Mouse (Mus musculus) brown adipose tissue, adult 24 weeks (tissue): ENCODE measurements around the gene Amotl2. TPM values are rescaled to one million over a fixed set of nuclear protein-coding genes. Genes with fewer than 3 reads are reported as not detected.
A peak's percentile ranks its signal among the peaks of the same experiment; 100 is the strongest.

Experiments used
- H3K27ac ChIP-seq: fragments of 200-500 bp; replicated peaks from 2 replicates; pipeline ENCODE4 v1.5.1; 2012; ENCODE audit warnings: low read depth, mild to moderate bottlenecking, low read length
- H3K4me1 ChIP-seq: fragments of 200-500 bp; 2 replicates; pipeline ENCODE4 v1.6.1; 2012; ENCODE audit warnings: low read length, mixed read lengths; ENCODE audit not compliant: control insufficient read depth, insufficient read depth, insufficient read length
- H3K4me3 ChIP-seq: fragments of 200-500 bp; 2 replicates; pipeline ENCODE4 v1.5.1; 2012; ENCODE audit warnings: low read depth, mild to moderate bottlenecking, low read length, moderate library complexity; ENCODE audit not compliant: insufficient read depth
- polyA plus RNA-seq: library from polyadenylated mRNA; stranded (reverse); fragments of >200 nt; gene quantifications from 2 replicates; pipeline ENCODE4 v1.2.4, GENCODE M21; 2012; ENCODE audit not compliant: missing spikeins, insufficient read depth, insufficient read length

Gene Amotl2
- polyA plus RNA-seq, 1 experiment = 33.0 TPM

GRCm38 (mm10) chr9:102724942-102725341 lies 8.5 kb downstream of the Amotl2 start:
- H3K27ac ChIP-seq = peak overlapping the region; percentile 89
- H3K4me1 ChIP-seq = peaks cover 51% of the 10 kb centered on the region
- no peak overlapping the region for H3K4me3 ChIP-seq

DNA sequence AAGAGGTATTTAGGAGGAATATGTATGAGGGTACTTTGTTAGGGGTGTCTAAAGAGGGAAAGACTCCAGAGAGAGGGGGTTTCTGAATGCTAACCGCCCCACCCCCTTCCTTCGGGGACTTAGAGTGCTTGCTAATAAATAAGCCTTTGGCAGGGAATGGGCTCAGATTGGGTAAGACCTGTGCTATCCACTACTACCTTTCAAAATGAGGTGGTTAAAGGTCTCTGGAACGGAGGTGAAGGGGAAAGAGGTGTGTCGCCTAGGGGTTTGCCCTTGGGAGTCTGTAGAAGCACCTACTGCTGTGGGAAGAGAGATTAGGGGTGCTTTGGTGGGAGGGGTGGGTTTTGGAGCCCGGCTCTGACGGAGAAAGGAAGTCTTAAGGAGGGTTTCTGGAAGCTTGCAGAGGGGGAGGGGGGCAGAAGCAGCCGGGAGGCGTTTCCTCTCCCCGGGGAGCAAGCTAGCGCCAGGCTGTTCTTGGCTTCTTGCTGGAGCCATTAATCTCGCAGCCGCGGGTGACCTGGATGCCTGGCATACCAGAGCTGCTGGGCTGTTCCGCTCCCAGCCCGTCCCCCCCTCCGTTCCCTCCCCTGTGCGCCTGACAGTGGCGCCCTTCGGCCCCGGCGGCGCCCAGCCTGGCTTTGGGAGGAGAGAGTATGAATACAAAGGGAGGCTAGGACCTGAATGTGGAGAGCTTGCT lies 9.6 kb downstream of the Amotl2 start:
- H3K27ac ChIP-seq = peak overlapping the region; percentile 89
- 0 out of 2 replicates have a peak overlapping the region, but pooled peaks have one; percentile 20 for H3K4me3 ChIP-seq
- peaks cover 57% of the 10 kb centered on the region for H3K4me1 ChIP-seq

DNA sequence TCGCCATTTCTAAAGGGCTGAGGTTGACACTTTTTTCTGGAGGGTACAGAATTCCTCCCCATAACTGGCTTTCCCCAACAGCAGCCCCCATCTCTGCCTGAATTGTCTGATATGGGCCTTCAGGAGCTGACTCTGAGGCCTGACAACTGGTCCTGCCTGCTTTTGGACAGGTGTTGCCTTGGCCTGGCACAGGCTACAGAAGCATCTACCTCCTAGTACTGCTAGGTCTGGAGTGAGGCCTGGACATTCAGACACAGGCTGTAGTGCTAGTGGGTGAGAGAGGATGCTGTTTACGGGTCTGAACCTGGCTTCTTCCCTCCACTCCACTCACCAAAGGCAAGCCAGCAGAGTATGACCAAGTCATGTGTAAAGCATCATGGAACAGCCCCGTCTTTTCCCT lies 10.3 kb downstream of the Amotl2 start:
- Histone ChIP-seq H3K4me3 (peak overlapping the region; percentile 4; the same call in 1 of the 2 replicates), H3K4me1 (peaks cover 63% of the 10 kb centered on the region), H3K27ac (peak overlapping the region; percentile 89)

- H3K4me1 ChIP-seq = peaks cover 59% of the 10 kb centered on the region
These were observed 11.4 kb downstream of the Amotl2 start for GRCm38 (mm10) chr9:102727662-102728468.

DNA sequence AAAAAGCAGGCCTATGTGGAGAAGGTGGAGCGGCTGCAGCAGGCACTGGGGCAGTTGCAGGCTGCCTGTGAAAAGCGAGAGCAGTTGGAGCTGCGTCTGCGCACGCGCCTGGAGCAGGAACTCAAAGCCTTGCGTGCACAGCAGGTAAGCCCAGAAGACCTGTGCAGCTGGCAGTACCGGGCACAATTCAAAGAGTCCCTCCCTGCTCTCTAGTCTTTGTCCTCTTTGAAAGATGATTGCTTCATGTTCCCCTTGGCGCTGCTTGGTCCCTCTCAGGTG lies 11.9 kb downstream of the Amotl2 start:
- Histone ChIP-seq H3K4me1 (peaks cover 55% of the 10 kb centered on the region), H3K4me3 (no peak overlapping the region), H3K27ac (no peak overlapping the region)

More at GRCm38 (mm10) chr9:102727662-102728468, 11.4 kb downstream of the Amotl2 start:
- peak overlapping the region; percentile 10; the same call in 1 of the 2 replicates for H3K27ac ChIP-seq
- H3K4me3 ChIP-seq = no peak overlapping the region

- Histone ChIP-seq H3K4me3 (no peak overlapping the region), H3K27ac (no peak overlapping the region; the same call in 1 of the 2 replicates), H3K4me1 (peaks cover 52% of the 10 kb centered on the region)
These were observed 12.8 kb downstream of the Amotl2 start for GRCm38 (mm10) chr9:102729093-102729845.

DNA sequence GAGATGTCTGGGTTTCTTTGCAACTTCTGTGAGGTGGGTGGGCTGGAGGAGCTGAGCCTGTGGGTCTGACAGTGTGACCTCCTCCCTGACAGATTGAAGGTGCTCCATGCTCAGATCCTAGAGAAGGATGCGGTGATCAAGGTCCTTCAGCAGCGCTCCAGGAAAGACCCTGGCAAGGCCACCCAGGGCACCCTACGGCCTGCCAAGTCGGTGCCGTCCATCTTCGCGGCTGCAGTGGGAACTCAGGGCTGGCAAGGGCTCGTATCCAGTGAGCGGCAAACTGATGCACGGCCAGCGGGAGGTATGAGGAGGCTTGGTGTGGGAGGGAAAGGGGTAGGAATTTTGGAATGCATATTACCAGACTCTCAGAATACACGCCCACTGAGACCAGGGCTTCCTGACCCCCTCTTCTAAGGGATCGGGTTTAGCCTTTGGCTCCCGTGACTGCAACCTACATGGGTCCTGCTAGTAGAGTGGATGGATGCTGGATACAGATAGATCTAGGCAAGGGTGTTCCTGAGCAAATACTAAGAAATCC lies 13.5 kb downstream of the Amotl2 start:
- H3K4me3 ChIP-seq = no peak overlapping the region
- H3K4me1 ChIP-seq = peaks cover 48% of the 10 kb centered on the region
- no peak overlapping the region for H3K27ac ChIP-seq

DNA sequence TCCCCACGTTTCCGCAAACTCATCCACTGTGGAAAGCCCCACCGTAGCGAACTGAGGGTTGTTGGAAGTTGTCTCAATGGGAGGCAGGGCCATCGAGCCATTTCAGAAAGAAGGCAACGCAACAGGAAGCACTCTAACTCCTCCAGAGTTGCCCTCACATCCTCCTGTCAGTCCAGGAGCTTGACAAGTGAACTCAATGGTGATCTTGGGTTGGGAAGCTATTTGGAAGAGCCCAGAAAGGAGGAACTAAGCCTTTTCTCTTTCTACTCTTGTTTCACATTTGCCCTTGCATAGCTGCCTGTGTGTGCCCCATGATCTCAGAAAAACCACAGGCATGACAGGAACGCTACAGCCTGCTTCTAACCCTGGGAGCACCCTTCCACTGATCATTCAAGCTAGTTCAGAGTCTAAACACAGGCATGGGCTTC lies 14.6 kb downstream of the Amotl2 start:
- peaks cover 49% of the 10 kb centered on the region for H3K4me1 ChIP-seq
- H3K4me3 ChIP-seq = no peak overlapping the region
- H3K27ac ChIP-seq = peak overlapping the region; percentile 22

- Histone ChIP-seq H3K4me1 (peaks cover 50% of the 10 kb centered on the region), H3K4me3 (no peak overlapping the region), H3K27ac (peak overlapping the region; percentile 22)
These were observed 15.2 kb downstream of the Amotl2 start for GRCm38 (mm10) chr9:102731574-102732175.

DNA sequence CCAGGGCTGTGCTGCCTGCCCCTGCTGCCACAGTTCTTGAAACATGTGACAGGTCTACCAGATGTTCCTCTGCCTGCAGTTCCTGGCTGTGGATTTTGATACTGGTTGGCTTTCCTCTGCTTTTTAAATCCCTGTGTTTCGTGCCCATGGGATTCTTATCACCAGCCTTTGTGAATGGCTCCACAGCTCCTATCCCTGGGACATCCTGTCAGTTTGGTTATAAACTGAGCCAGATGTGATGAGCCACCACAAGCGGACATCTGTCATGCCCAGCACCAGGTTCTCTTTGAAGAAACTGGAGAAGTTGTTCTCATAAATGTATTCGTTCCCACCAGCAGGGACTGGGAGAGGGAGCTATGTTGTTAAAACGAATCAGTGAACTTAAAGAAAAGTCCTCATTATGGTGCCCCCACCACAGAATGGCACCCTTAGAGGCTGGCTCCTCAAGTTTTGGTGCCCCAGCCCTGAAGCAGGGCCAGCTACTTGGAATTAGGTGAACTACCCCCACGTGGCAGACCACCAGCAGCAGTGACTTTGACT lies 15.9 kb downstream of the Amotl2 start:
- peak overlapping the region; percentile 22; the same call in 1 of the 2 replicates for H3K27ac ChIP-seq
- H3K4me1 ChIP-seq = peaks cover 47% of the 10 kb centered on the region
- no peak overlapping the region for H3K4me3 ChIP-seq

GRCm38 (mm10) chr9:102733459-102733858 lies 17.0 kb downstream of the Amotl2 start:
- no peak overlapping the region for H3K4me3 ChIP-seq
- peak overlapping the region; percentile 4 for H3K27ac ChIP-seq
- peaks cover 41% of the 10 kb centered on the region for H3K4me1 ChIP-seq

DNA sequence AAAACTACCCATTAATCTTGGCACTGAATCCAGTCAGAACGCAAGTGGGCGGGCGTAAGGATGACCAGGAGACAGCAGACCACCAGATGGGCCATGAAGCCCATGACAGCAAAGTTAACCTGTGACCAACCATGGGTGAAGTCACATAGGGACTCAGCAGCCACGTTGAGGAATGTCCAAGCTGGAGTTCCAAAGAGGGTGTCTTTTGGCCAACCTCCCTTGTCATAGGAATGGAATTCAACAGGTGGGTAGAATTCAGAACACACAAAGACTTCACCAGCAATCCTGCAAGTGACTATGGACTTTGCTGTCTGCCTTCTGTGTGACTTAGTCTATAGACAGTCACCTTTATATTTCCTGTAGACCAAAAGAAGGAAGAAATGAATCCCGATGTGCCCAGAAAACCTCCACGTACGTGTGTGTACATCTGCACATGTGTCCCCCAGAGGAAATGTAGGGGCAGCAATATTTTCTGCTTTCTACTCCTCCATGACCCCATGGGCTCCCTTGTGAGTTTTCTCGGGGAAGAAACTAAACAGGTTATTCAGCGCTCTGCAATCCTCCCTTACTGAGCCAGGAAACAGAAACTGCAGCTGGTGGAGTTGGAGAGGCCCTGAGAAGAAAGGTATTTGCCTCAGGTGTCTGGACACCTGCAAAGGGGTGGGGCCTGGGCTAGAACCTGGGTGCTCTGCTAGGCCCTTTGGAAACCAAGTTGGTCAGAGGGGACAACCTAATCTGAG lies 17.7 kb downstream of the Amotl2 start:
- Histone ChIP-seq H3K27ac (peak overlapping the region; percentile 4; the same call in 1 of the 2 replicates), H3K4me3 (no peak overlapping the region), H3K4me1 (peaks cover 39% of the 10 kb centered on the region)

GRCm38 (mm10) chr9:102734739-102735075 lies 18.2 kb downstream of the Amotl2 start:
- peaks cover 37% of the 10 kb centered on the region for H3K4me1 ChIP-seq
- H3K4me3 ChIP-seq = no peak overlapping the region
- H3K27ac ChIP-seq = peak overlapping the region; percentile 39; the same call in 1 of the 2 replicates

DNA sequence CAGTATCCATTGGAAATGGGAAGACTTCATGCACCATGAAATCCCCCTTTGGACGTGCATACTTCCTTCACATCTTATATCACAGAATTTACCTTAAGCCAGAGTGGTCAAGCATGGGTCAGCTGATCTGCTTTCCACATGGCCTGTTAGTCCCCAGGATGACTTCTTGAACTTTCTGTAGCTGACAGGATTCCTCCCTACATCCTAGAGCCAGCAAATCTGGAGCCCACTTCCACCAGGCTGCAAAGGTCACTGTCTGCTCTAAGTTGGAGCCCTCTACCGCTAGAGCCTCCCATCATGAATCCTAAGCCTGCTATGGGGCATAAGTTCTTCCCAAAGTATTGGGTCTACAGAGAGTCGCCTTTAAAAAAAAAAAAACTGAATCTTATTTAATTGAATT lies 18.8 kb downstream of the Amotl2 start:
- Histone ChIP-seq H3K4me3 (no peak overlapping the region), H3K4me1 (peaks cover 35% of the 10 kb centered on the region), H3K27ac (peak overlapping the region; percentile 39)
